Mouse (Mus musculus) right cerebral cortex, adult 2 months (tissue): ENCODE measurements at regions not wholly inside any gene's neighbourhood (a gene's known extent, or its start where the extent isn't known, plus 50 kb on each side); places are given as distances from the start of the nearest gene placed in this dataset.
A peak's percentile ranks its signal among the peaks of the same experiment; 100 is the strongest.

Experiments
- DNase-seq, 2 experiments: peaks; one replicate each; pipeline ENCODE4 v3.0.0; 2021 to 2022; ENCODE audit warnings: low spot score in 2 of 2

GRCm38 (mm10) chr6:34246512-34246911 lies 69.6 kb upstream of the Slc35b4 start:
- no peak for DNase-seq

GRCm38 (mm10) chr6:34243001-34243400 lies 66.1 kb upstream of the Slc35b4 start:
- DNase-seq: no peak

GRCm38 (mm10) chr6:34242486-34242885 lies 65.6 kb upstream of the Slc35b4 start:
- DNase-seq: no peak

GRCm38 (mm10) chr6:34235132-34235531 lies 58.2 kb upstream of the Slc35b4 start:
- DNase-seq: no peak

GRCm38 (mm10) chr6:34234443-34235020 lies 57.6 kb upstream of the Slc35b4 start:
- no peak for DNase-seq

GRCm38 (mm10) chr6:34230768-34231381 lies 54.0 kb upstream of the Slc35b4 start:
- peak; percentile 70 to 73 for DNase-seq

- DNase-seq: no peak
Measured at GRCm38 (mm10) chr6:34227131-34227530, 50.2 kb upstream of the Slc35b4 start.
